Mouse (Mus musculus) layer of hippocampus, postnatal 10 days (tissue): ENCODE data around the gene Apob. TPM values are rescaled to one million over a fixed set of nuclear protein-coding genes. Genes with fewer than 3 reads are reported as not detected.

Experiments used
- DNase-seq, 2 experiments: peaks; one replicate each; pipeline ENCODE4 v3.0.0; 2021; ENCODE audit warnings: low spot score in 2 of 2
- total RNA-seq, 2 experiments: library from RNA; stranded (reverse); gene quantifications; 2 replicates each; pipeline ENCODE4 v1.2.3; 2021

The Apob gene
- total RNA-seq, 2 experiments from 2014 or later, result 0.05 to 0.09 TPM

DNA sequence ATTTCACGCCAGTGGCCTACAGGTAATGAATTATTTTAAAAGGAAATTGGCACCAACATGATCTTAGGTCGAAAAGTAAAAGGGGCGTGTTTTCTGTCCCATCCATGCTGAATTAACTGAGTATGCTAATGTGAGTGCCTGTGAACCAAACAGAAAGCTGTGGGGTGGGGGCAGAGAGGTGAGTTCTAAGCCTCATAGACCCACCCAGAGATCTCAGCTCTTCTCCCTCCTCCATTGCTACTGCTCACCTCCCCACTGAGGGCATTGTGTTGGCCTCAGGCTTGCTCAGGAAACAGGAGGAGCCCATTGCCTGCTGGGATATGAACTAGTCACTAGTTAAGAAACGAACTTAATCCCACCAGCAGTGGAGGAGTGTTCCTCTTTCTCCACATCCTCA lies 54.9 kb downstream of the Apob start:
- DNase-seq, result no peak

- no peak for DNase-seq
Observed at GRCm38 (mm10) chr12:8038081-8038730, 60.8 kb downstream of the Apob start.

- peak; percentile 13 to 24 for DNase-seq
Observed at GRCm38 (mm10) chr12:8042626-8043394, 65.4 kb downstream of the Apob start.

DNA sequence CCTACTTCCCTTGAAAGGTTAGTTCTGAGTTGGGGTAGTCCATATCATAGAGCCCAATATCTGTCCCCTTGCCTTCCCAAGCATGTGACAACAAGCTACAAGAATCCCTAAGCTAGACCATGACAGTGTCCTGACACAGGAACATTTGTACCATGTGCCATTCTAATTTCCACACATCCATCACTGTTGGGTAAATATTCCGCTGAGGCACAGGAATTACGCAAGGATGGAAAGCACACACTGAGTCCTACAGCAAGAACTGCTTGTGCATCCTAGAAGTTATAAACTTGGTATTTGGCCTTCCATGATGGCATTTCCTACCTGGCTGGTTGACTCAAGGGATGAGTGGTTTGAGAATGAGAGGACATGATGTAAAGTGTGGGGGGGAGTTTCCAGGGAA lies 69.6 kb downstream of the Apob start:
- DNase-seq, result no peak

DNA sequence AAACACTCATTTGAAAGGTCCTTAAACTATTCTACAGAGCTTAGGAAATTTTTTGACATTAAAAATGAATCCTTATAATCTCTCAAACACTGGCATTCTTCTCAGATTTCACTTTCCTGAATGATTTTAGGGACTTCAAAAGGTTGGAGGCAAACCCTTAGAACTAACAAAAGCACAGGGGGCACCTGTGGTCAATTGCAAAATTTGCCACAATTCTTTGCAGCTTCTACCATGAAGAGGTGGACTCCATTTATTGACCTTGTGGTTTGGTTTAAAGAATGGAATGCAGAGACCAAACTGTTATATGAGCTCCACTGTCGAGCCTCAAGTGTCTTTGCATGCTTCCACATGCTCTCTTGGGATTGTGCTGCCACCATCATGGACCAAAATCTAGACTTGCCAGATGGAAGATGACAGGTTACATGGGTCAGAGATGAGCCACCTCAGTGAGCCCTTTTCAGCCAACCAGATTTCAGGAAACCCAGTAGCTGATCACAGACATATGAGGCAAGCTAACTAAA lies 70.4 kb downstream of the Apob start:
- DNase-seq, result no peak

- no peak for DNase-seq
Observed at GRCm38 (mm10) chr12:8056001-8056640, 78.7 kb downstream of the Apob start.

GRCm38 (mm10) chr12:8059576-8059975 lies 82.1 kb downstream of the Apob start:
- DNase-seq, result peak; percentile 80 to 82

GRCm38 (mm10) chr12:8063363-8064065 lies 86.1 kb downstream of the Apob start:
- no peak for DNase-seq

Other genes with a start within 250 kb of the Apob start
- gene Ldah, start 230.5 kb downstream of the Apob start, total RNA-seq, result 10 to 100 TPM; 39.6 to 43.2 TPM